Mouse (Mus musculus): ENCODE results near the gene Myo18b. TPM values are rescaled to one million over a fixed set of nuclear protein-coding genes. Genes with fewer than 3 reads are reported as not detected.

The Myo18b gene
- polyA plus RNA-seq, 1 experiment, result 0.88 TPM

GRCm38 (mm10) chr5:112714679-112715446 is 181.3 kb downstream of the Myo18b start:
- H3K27ac ChIP-seq (ENCODE audit: insufficient read depth, low read length), result no peak overlapping the region
- WGBS, result 65% methylated on average over 8 of the region's 8 CpGs
- no peaks in the 10 kb centered on the region for H3K4me1 ChIP-seq (ENCODE audit: control insufficient read depth, insufficient read depth, insufficient read length)

GRCm38 (mm10) chr5:112709831-112710230 is 186.3 kb downstream of the Myo18b start:
- H3K4me1 ChIP-seq (ENCODE audit: control insufficient read depth, insufficient read depth, insufficient read length), result no peaks in the 10 kb centered on the region
- H3K4me3 ChIP-seq (ENCODE audit: extremely low read depth, insufficient read depth, insufficient read length), result no peak overlapping the region
- DNase-seq (ENCODE audit: low read depth in 1 of 2, low spot score in 2 of 2), result no peak
- H3K27me3 ChIP-seq (ENCODE audit: control insufficient read depth, insufficient read depth, low read length), result no peaks in the 10 kb centered on the region
- no peaks in the 10 kb centered on the region for H3K36me3 ChIP-seq (ENCODE audit: control insufficient read depth, insufficient read depth, low read length)
- TF ChIP-seq POLR2A (IDR thresholded peaks at IDR 0.05; ENCODE audit: low read depth, low read length) (no peak), CTCF (IDR thresholded peaks at IDR 0.05; ENCODE audit: extremely low read depth, insufficient read depth, insufficient read length, insufficient replicate concordance) (no peak)
- H3K27ac ChIP-seq (ENCODE audit: insufficient read depth, low read length), result no peak overlapping the region

More at GRCm38 (mm10) chr5:112714679-112715446, 181.3 kb downstream of the Myo18b start:
- TF ChIP-seq CTCF (IDR thresholded peaks at IDR 0.05; ENCODE audit: extremely low read depth, insufficient read depth, insufficient read length, insufficient replicate concordance) (no peak), POLR2A (IDR thresholded peaks at IDR 0.05; ENCODE audit: low read depth, low read length) (no peak)
- DNase-seq (ENCODE audit: low read depth in 1 of 2, low spot score in 2 of 2), result no peak
- Histone ChIP-seq H3K4me3 (ENCODE audit: extremely low read depth, insufficient read depth, insufficient read length) (no peak overlapping the region), H3K36me3 (ENCODE audit: control insufficient read depth, insufficient read depth, low read length) (no peaks in the 10 kb centered on the region), H3K27me3 (ENCODE audit: control insufficient read depth, insufficient read depth, low read length) (no peaks in the 10 kb centered on the region)

GRCm38 (mm10) chr5:112708441-112708840 is 187.7 kb downstream of the Myo18b start:
- DNase-seq (ENCODE audit: low read depth in 1 of 2, low spot score in 2 of 2), result no peak
- H3K36me3 ChIP-seq (ENCODE audit: control insufficient read depth, insufficient read depth, low read length), result no peaks in the 10 kb centered on the region
- no peak overlapping the region for H3K4me3 ChIP-seq (ENCODE audit: extremely low read depth, insufficient read depth, insufficient read length)
- no peaks in the 10 kb centered on the region for H3K27me3 ChIP-seq (ENCODE audit: control insufficient read depth, insufficient read depth, low read length)
- TF ChIP-seq POLR2A (IDR thresholded peaks at IDR 0.05; ENCODE audit: low read depth, low read length), result no peak
- no peak for TF ChIP-seq CTCF (IDR thresholded peaks at IDR 0.05; ENCODE audit: extremely low read depth, insufficient read depth, insufficient read length, insufficient replicate concordance)
- H3K27ac ChIP-seq (ENCODE audit: insufficient read depth, low read length), result no peak overlapping the region
- H3K4me1 ChIP-seq (ENCODE audit: control insufficient read depth, insufficient read depth, insufficient read length), result no peaks in the 10 kb centered on the region

- WGBS, result 86% methylated on average over 2 of the region's 2 CpGs
- Histone ChIP-seq H3K4me1 (ENCODE audit: control insufficient read depth, insufficient read depth, insufficient read length) (no peaks in the 10 kb centered on the region), H3K27ac (ENCODE audit: insufficient read depth, low read length) (no peak overlapping the region), H3K27me3 (ENCODE audit: control insufficient read depth, insufficient read depth, low read length) (no peaks in the 10 kb centered on the region), H3K4me3 (ENCODE audit: extremely low read depth, insufficient read depth, insufficient read length) (no peak overlapping the region), H3K36me3 (ENCODE audit: control insufficient read depth, insufficient read depth, low read length) (no peaks in the 10 kb centered on the region)
- TF ChIP-seq POLR2A (IDR thresholded peaks at IDR 0.05; ENCODE audit: low read depth, low read length) (no peak), CTCF (IDR thresholded peaks at IDR 0.05; ENCODE audit: extremely low read depth, insufficient read depth, insufficient read length, insufficient replicate concordance) (no peak)
- DNase-seq (ENCODE audit: low read depth in 1 of 2, low spot score in 2 of 2), result no peak
These were observed 188.7 kb downstream of the Myo18b start for GRCm38 (mm10) chr5:112707478-112707877.

- Histone ChIP-seq H3K27me3 (ENCODE audit: control insufficient read depth, insufficient read depth, low read length) (no peaks in the 10 kb centered on the region), H3K4me3 (ENCODE audit: extremely low read depth, insufficient read depth, insufficient read length) (no peak overlapping the region), H3K4me1 (ENCODE audit: control insufficient read depth, insufficient read depth, insufficient read length) (no peaks in the 10 kb centered on the region), H3K36me3 (ENCODE audit: control insufficient read depth, insufficient read depth, low read length) (no peaks in the 10 kb centered on the region), H3K27ac (ENCODE audit: insufficient read depth, low read length) (no peak overlapping the region)
- TF ChIP-seq POLR2A (IDR thresholded peaks at IDR 0.05; ENCODE audit: low read depth, low read length) (no peak), CTCF (IDR thresholded peaks at IDR 0.05; ENCODE audit: extremely low read depth, insufficient read depth, insufficient read length, insufficient replicate concordance) (no peak)
- 58% methylated on average over 3 of the region's 3 CpGs for WGBS
- no peak for DNase-seq (ENCODE audit: low read depth in 1 of 2, low spot score in 2 of 2)
These were observed 195.4 kb downstream of the Myo18b start for GRCm38 (mm10) chr5:112700794-112701193.

- 92% methylated on average over 4 of the region's 4 CpGs for whole genome bisulfite sequencing
- DNase-seq (ENCODE audit: low read depth in 1 of 2, low spot score in 2 of 2), result no peak
- TF ChIP-seq POLR2A (IDR thresholded peaks at IDR 0.05; ENCODE audit: low read depth, low read length) (no peak), CTCF (IDR thresholded peaks at IDR 0.05; ENCODE audit: extremely low read depth, insufficient read depth, insufficient read length, insufficient replicate concordance) (no peak)
These were observed 199.5 kb downstream of the Myo18b start for GRCm38 (mm10) chr5:112696683-112697082.

GRCm38 (mm10) chr5:112695254-112695711 is 200.9 kb downstream of the Myo18b start:
- WGBS, result 67% methylated on average over 7 of the region's 7 CpGs
- DNase-seq (ENCODE audit: low read depth in 1 of 2, low spot score in 2 of 2), result no peak
- no peak overlapping the region for H3K4me3 ChIP-seq (ENCODE audit: extremely low read depth, insufficient read depth, insufficient read length)
- H3K4me1 ChIP-seq (ENCODE audit: control insufficient read depth, insufficient read depth, insufficient read length), result no peaks in the 10 kb centered on the region
- TF ChIP-seq POLR2A (IDR thresholded peaks at IDR 0.05; ENCODE audit: low read depth, low read length), result no peak
- no peak for TF ChIP-seq CTCF (IDR thresholded peaks at IDR 0.05; ENCODE audit: extremely low read depth, insufficient read depth, insufficient read length, insufficient replicate concordance)
- H3K36me3 ChIP-seq (ENCODE audit: control insufficient read depth, insufficient read depth, low read length), result no peaks in the 10 kb centered on the region
- H3K27me3 ChIP-seq (ENCODE audit: control insufficient read depth, insufficient read depth, low read length), result no peaks in the 10 kb centered on the region
- no peak overlapping the region for H3K27ac ChIP-seq (ENCODE audit: insufficient read depth, low read length)

More at GRCm38 (mm10) chr5:112696683-112697082, 199.5 kb downstream of the Myo18b start:
- H3K36me3 ChIP-seq (ENCODE audit: control insufficient read depth, insufficient read depth, low read length), result no peaks in the 10 kb centered on the region
- no peak overlapping the region for H3K4me3 ChIP-seq (ENCODE audit: extremely low read depth, insufficient read depth, insufficient read length)
- H3K27me3 ChIP-seq (ENCODE audit: control insufficient read depth, insufficient read depth, low read length), result no peaks in the 10 kb centered on the region
- no peak overlapping the region for H3K27ac ChIP-seq (ENCODE audit: insufficient read depth, low read length)
- no peaks in the 10 kb centered on the region for H3K4me1 ChIP-seq (ENCODE audit: control insufficient read depth, insufficient read depth, insufficient read length)

Data from spleen, adult 2 months (tissue).